Mouse (Mus musculus) lung, embryonic 15.5 days (tissue): ENCODE measurements around the gene Styxl1. TPM values are rescaled to one million over a fixed set of nuclear protein-coding genes. Genes with fewer than 3 reads are reported as not detected.
A peak's percentile ranks its signal among the peaks of the same experiment; 100 is the strongest.

Experiments
- ATAC-seq: fragments of 200-750 bp; cut with Nextera tagmentation; 2 replicates; pipeline ENCODE4 v1.8.0; 2017; ENCODE audit warnings: moderate number of reproducible peaks, borderline replicate concordance; ENCODE audit not compliant: low FRiP score, low TSS enrichment; ENCODE audit errors: extremely low read depth
- H3K27ac ChIP-seq: fragments of 300-500 bp; sonication (generic); 2 replicates; pipeline ENCODE4 v1.5.1; 2015; ENCODE audit warnings: moderate library complexity, mild to moderate bottlenecking, inconsistent platforms
- H3K27me3 ChIP-seq: fragments of 300-500 bp; sonication (generic); 2 replicates; pipeline ENCODE4 v1.6.1; 2015; ENCODE audit warnings: inconsistent platforms
- H3K36me3 ChIP-seq: fragments of 300-500 bp; sonication (generic); 2 replicates; pipeline ENCODE4 v1.6.1; 2015; ENCODE audit warnings: inconsistent platforms
- H3K4me1 ChIP-seq: fragments of 300-500 bp; sonication (generic); 2 replicates; pipeline ENCODE4 v1.6.1; 2015; ENCODE audit warnings: inconsistent platforms
- H3K4me2 ChIP-seq: fragments of 300-500 bp; sonication (generic); 2 replicates; pipeline ENCODE4 v1.6.1; 2015; ENCODE audit warnings: inconsistent platforms, mild to moderate bottlenecking, moderate library complexity
- H3K4me3 ChIP-seq: fragments of 300-500 bp; sonication (generic); 2 replicates; pipeline ENCODE4 v1.5.1; 2015; ENCODE audit warnings: mild to moderate bottlenecking, inconsistent platforms
- H3K9ac ChIP-seq: fragments of 300-500 bp; sonication (generic); 2 replicates; pipeline ENCODE4 v1.6.1; 2015; ENCODE audit warnings: inconsistent platforms
- H3K9me3 ChIP-seq: fragments of 300-500 bp; sonication (generic); 2 replicates; pipeline ENCODE4 v1.6.1; 2016; ENCODE audit warnings: inconsistent platforms
- WGBS: fragments of 180-500 bp; shearing (Covaris S2); methylation state at CpG from one replicate; pipeline ENCODE4 v1.1.7; 2015; 5-methylcytosine and 5-hydroxymethylcytosine counted together
- polyA plus RNA-seq: library from polyadenylated mRNA; unstranded; fragments of >200 nt; fragmentation: Nextera tagmentation; extraction: Ambion mirVana; gene quantifications from 2 replicates; pipeline ENCODE4 v1.2.1, GENCODE M21; 2015

The Styxl1 gene
- polyA plus RNA-seq, 1 experiment from 2014 or later: 0.57 TPM

DNA sequence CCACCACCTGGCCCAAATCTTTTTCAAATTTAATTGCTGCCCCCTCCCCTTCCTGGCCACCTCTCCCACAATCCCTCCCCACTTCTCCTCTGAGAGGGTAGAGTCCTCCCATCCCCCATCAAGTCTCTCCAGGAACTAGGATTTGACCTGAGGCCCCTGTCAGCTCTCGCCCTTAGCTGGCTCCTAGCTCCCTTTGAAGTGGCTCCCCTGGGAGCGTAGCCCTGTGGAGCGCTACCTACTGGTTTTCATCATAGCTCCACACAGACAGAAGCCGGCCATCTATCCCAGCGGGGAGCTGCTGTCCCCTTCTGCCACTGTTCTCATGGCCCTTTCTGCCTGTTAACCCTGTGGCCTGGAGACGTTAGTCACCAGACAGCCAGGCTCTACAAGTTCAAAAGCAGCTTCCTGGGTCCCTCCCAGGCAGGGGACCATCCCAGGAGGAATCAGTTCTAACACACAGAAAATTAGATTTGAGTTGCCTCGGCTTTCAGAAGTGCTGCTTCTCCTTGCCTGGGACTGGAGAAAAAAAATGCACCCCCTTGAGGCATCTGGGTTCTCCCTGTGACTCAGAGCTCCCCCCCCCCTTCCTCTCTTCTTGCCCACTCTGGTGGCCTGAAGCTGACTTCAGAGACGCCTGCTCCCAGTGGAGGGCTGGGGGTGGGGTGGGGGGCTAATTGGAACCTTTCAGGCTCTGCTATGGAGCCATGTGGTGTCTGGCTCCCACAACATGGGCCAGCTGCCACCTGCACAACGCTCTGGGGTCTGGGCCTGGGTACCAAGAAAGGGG is 53.5 kb downstream of the Styxl1 start:
- Histone ChIP-seq H3K9ac (no peak overlapping the region), H3K36me3 (peaks cover 10% of the 10 kb centered on the region; the same call in 1 of the 2 replicates), H3K4me2 (peak overlapping the region; percentile 41; the same call in 1 of the 2 replicates), H3K4me3 (no peak overlapping the region), H3K27me3 (no peaks in the 10 kb centered on the region), H3K4me1 (peaks cover 33% of the 10 kb centered on the region), H3K9me3 (no peaks in the 10 kb centered on the region), H3K27ac (peak overlapping the region; percentile 51)
- peak; percentile 46; the same call in 1 of the 2 replicates for ATAC-seq
- 25% methylated on average over 9 of the region's 9 CpGs for WGBS

- no peaks in the 10 kb centered on the region for H3K27me3 ChIP-seq
- H3K4me1 ChIP-seq: peaks cover 33% of the 10 kb centered on the region
Measured at GRCm38 (mm10) chr5:135723165-135723751, 54.9 kb downstream of the Styxl1 start.

DNA sequence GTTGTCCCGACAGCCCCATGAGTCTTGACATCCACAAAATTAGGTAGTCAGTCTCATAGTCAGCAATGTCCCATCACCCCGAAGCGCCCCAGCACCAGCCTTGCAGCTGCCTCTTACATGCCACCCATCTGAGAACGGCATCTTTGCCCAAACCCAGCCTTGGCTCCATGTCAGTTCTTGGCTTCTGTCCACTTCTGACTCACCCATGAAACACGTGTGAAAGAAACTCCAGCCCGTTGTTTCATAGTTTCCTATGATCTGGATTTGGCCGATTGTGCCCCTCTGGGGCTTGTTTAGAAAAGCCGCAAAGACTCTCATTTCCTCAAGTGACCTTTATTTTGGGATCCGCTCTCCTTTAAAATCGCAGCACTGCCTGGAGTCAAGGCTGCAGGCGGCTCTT is 56.1 kb downstream of the Styxl1 start:
- H3K27ac ChIP-seq: 0 out of 2 replicates have a peak overlapping the region, but pooled peaks have one; percentile 19
- H3K27me3 ChIP-seq: no peaks in the 10 kb centered on the region
- peaks cover 33% of the 10 kb centered on the region for H3K4me1 ChIP-seq
- ATAC-seq: no peak
- no peak overlapping the region for H3K4me2 ChIP-seq
- no peak overlapping the region for H3K4me3 ChIP-seq
- H3K36me3 ChIP-seq: no peaks in the 10 kb centered on the region
- no peak overlapping the region for H3K9ac ChIP-seq
- 56% methylated on average over 11 of the region's 11 CpGs for WGBS
- no peaks in the 10 kb centered on the region for H3K9me3 ChIP-seq

More at GRCm38 (mm10) chr5:135723165-135723751, 54.9 kb downstream of the Styxl1 start:
- no peak overlapping the region for H3K27ac ChIP-seq
- H3K9ac ChIP-seq: no peak overlapping the region
- H3K36me3 ChIP-seq: no peaks in the 10 kb centered on the region
- no peak overlapping the region for H3K4me3 ChIP-seq
- ATAC-seq: no peak
- WGBS: 51% methylated on average over 3 of the region's 3 CpGs
- H3K4me2 ChIP-seq: no peak overlapping the region
- H3K9me3 ChIP-seq: no peaks in the 10 kb centered on the region

DNA sequence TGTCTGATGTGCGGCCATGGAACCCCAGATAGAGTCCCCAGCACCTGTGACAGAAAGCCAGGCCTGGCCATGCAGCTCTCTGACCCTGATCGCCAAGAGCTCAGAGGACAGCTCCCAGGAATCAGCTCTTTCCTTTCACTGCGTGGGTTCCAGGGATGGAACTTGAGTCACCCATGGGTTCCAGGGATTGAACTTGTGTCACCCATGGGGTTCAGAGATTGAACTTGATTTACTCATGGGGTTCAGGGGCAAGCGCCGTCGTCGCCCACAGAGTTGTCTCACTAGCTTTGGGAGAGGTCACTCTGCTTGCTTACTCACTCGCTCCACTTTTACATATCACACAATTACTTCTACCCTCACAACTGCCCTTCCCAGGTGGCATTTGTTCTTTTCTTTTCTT is 57.1 kb downstream of the Styxl1 start:
- Histone ChIP-seq H3K4me3 (no peak overlapping the region), H3K9me3 (no peaks in the 10 kb centered on the region), H3K36me3 (peaks cover 6% of the 10 kb centered on the region), H3K9ac (no peak overlapping the region), H3K4me1 (peaks cover 31% of the 10 kb centered on the region), H3K27me3 (no peaks in the 10 kb centered on the region), H3K4me2 (no peak overlapping the region), H3K27ac (no peak overlapping the region)
- ATAC-seq: no peak
- 88% methylated on average over 8 of the region's 8 CpGs for WGBS

GRCm38 (mm10) chr5:135720121-135720520 is 58.1 kb downstream of the Styxl1 start:
- no peak for ATAC-seq
- WGBS: 63% methylated on average over 3 of the region's 3 CpGs
- no peak overlapping the region for H3K9ac ChIP-seq
- H3K4me2 ChIP-seq: no peak overlapping the region
- H3K27ac ChIP-seq: no peak overlapping the region
- H3K9me3 ChIP-seq: no peaks in the 10 kb centered on the region
- H3K36me3 ChIP-seq: peaks cover 8% of the 10 kb centered on the region
- no peaks in the 10 kb centered on the region for H3K27me3 ChIP-seq
- no peak overlapping the region for H3K4me3 ChIP-seq
- peaks cover 21% of the 10 kb centered on the region for H3K4me1 ChIP-seq

DNA sequence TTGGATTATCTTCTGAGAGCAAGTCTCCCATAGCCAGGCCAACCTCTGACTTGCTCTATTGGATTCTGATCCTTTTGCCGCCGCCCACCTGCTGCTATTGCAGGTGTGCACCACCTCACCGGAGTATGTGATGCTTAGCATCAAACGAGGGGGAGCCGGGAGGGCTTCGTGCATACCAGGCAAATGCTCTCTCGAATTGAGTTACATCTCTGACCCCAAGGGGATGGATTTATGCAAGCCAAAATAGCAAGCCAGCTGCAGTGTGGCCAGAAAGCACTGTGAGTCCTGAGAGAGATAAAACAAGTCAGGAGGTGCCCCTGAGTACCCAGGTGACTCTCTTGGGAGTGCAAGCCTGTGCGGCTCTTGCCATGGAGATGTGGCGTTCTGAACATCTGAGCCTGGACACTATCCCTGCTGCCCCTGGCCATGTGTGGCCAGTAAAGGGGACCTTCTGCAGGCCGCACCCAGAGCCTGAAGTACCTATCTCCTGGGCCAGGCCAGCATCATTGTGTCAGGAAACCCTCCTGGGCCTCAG is 58.5 kb downstream of the Styxl1 start:
- 83% methylated on average over 10 of the region's 10 CpGs for WGBS
- H3K4me1 ChIP-seq: peaks cover 16% of the 10 kb centered on the region

DNA sequence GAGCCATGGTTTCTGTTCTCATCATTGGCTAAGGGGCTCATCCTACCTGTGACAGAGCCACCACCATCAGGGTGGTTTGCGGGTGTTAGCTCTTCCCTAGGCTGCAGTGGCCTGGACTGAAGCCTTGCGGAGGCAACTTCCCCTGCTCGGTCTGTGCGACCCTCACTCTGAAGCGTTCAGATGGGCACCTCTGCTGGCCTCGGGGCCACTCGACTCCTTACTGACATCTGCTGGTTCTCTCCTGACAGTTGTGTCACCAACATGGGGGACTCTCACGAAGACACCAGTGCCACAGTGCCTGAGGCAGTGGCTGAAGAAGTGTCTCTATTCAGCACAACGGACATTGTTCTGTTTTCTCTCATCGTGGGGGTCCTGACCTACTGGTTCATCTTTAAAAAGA is 62.6 kb downstream of the Styxl1 start:
- Histone ChIP-seq H3K4me3 (no peak overlapping the region), H3K4me1 (peaks cover 24% of the 10 kb centered on the region), H3K27me3 (no peaks in the 10 kb centered on the region), H3K27ac (no peak overlapping the region), H3K9ac (no peak overlapping the region), H3K36me3 (peaks cover 8% of the 10 kb centered on the region), H3K4me2 (no peak overlapping the region), H3K9me3 (no peaks in the 10 kb centered on the region)
- ATAC-seq: no peak
- 57% methylated on average over 10 of the region's 10 CpGs for WGBS

More for the DNA sequence above, 58.5 kb downstream of the Styxl1 start:
- Histone ChIP-seq H3K27me3 (no peaks in the 10 kb centered on the region), H3K27ac (no peak overlapping the region), H3K36me3 (peaks cover 8% of the 10 kb centered on the region), H3K4me2 (no peak overlapping the region), H3K9ac (no peak overlapping the region), H3K4me3 (no peak overlapping the region), H3K9me3 (no peaks in the 10 kb centered on the region)
- ATAC-seq: no peak

DNA sequence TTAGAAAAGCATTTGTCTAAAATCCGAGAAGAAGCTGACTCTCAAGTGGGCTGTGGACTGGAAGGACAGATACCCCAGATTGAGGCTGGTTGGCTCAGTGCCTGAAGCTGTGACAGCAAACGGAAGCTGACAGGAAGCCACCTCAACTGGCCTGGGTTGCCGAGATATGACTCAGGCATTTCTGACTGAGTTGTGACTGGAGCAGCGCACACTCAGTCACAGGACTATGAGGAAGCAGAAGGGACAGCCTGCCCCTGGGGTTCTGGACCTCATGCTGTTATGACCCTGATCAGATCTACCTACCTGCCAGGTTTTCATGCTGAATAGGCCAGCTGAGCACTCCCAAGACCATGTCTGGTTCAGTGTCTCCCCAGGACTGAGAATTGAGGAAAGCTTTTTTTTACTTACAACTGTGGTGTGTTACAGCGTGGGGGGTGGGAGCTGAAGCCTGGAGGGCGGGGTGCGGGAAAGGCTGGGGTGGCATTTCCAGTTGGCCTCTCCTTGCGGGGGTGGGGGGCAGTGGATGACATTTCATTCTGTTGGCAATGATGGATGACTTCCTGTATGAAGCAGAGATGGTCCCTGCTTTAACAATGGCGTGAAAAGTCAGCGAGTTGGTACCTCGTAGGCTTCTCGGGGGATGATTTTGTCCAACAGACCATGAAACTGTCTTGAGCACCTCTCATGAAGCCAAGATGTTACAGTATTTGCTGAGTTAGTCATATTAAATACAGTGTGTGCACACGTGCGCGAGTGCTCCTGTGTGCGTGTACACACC is 64.6 kb downstream of the Styxl1 start:
- Histone ChIP-seq H3K27me3 (no peaks in the 10 kb centered on the region), H3K4me2 (peak overlapping the region; percentile 35), H3K36me3 (peaks cover 8% of the 10 kb centered on the region), H3K4me1 (peaks cover 26% of the 10 kb centered on the region), H3K9ac (no peak overlapping the region), H3K27ac (peak overlapping the region; percentile 67; the same call in 1 of the 2 replicates), H3K9me3 (no peaks in the 10 kb centered on the region), H3K4me3 (no peak overlapping the region)
- WGBS: 43% methylated on average over 16 of the region's 16 CpGs
- peak; percentile 70; the same call in 1 of the 2 replicates for ATAC-seq

- H3K4me3 ChIP-seq: no peak overlapping the region
- H3K27me3 ChIP-seq: no peaks in the 10 kb centered on the region
- no peaks in the 10 kb centered on the region for H3K9me3 ChIP-seq
- H3K27ac ChIP-seq: no peak overlapping the region
- no peak for ATAC-seq
- H3K9ac ChIP-seq: no peak overlapping the region
- H3K36me3 ChIP-seq: peaks cover 8% of the 10 kb centered on the region
- peaks cover 26% of the 10 kb centered on the region for H3K4me1 ChIP-seq
- H3K4me2 ChIP-seq: no peak overlapping the region
- WGBS: 50% methylated on average over 4 of the region's 4 CpGs
Measured at GRCm38 (mm10) chr5:135712803-135713202, 65.4 kb downstream of the Styxl1 start.

DNA sequence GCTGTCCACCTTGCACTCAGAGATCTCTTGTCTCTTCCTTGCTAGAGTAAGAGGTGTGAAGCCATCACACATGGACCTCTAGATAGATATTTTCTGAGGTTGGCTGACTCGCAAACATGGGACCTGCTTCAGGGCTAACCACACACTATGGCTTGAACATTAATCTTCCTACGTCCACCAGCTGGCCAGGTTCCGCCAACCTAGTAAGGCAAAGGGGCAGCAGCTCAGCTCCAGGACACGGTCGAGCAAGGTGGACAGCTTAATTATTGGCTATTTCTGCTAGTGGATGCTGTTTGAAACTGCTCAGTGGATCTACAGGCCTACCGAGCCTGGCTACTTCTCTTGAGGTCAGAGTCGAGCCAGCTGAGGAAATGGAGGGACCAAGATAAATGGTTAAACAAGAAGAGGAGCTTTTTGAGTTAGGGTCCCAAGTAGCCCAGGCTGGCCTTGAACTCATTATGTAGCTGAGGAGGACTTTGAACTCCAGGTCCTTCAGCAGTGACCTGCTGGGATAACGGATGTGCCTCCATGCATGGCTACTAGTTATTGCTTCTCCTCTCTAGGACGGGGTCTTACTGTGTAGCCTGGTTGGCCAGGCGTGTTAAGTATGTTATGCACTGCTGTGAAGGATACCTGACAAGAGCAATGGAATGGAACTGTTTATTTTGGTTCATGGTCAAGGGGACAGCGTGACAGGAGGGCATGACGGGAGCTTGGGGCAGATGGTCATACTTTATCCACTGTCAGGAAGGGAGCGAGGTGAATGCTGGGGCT is 66.4 kb downstream of the Styxl1 start:
- H3K4me1 ChIP-seq: peaks cover 26% of the 10 kb centered on the region
- H3K4me2 ChIP-seq: no peak overlapping the region
- no peaks in the 10 kb centered on the region for H3K27me3 ChIP-seq
- no peaks in the 10 kb centered on the region for H3K9me3 ChIP-seq
- no peak overlapping the region for H3K9ac ChIP-seq
- ATAC-seq: no peak
- no peak overlapping the region for H3K4me3 ChIP-seq
- H3K27ac ChIP-seq: no peak overlapping the region
- peaks cover 15% of the 10 kb centered on the region for H3K36me3 ChIP-seq
- WGBS: 82% methylated on average over 13 of the region's 13 CpGs

- no peak for ATAC-seq
- Histone ChIP-seq H3K4me3 (no peak overlapping the region), H3K9me3 (no peaks in the 10 kb centered on the region), H3K27me3 (no peaks in the 10 kb centered on the region), H3K9ac (no peak overlapping the region), H3K4me1 (peaks cover 26% of the 10 kb centered on the region), H3K36me3 (peaks cover 7% of the 10 kb centered on the region; the same call in 1 of the 2 replicates), H3K27ac (no peak overlapping the region), H3K4me2 (no peak overlapping the region)
- 78% methylated on average over 7 of the region's 7 CpGs for WGBS
Measured at GRCm38 (mm10) chr5:135710599-135711214, 67.5 kb downstream of the Styxl1 start.
